Mouse (Mus musculus) kidney, postnatal 0 days (tissue): ENCODE results near the gene Clptm1l. TPM values are rescaled to one million over a fixed set of nuclear protein-coding genes. Genes with fewer than 3 reads are reported as not detected.

Experiments used
- ATAC-seq: fragments of 200-750 bp; cut with Nextera tagmentation; replicated peaks from 2 replicates; pipeline ENCODE4 v1.8.0; 2017; ENCODE audit warnings: low read depth, moderate number of reproducible peaks, moderate TSS enrichment, moderate library complexity; ENCODE audit not compliant: low FRiP score
- DNase-seq: peaks from one replicate; pipeline ENCODE4 v3.0.0-alpha.2; 2016; ENCODE audit warnings: low spot score
- H3K27ac ChIP-seq: fragments of 300-500 bp; sonication (generic); 2 replicates; pipeline ENCODE4 v1.5.1; 2014; ENCODE audit warnings: mild to moderate bottlenecking
- H3K27me3 ChIP-seq: fragments of 300-500 bp; sonication (generic); 2 replicates; pipeline ENCODE4 v1.6.1; 2014; ENCODE audit warnings: low read length, mixed read lengths; ENCODE audit not compliant: insufficient read depth
- H3K36me3 ChIP-seq: fragments of 300-500 bp; sonication (generic); 2 replicates; pipeline ENCODE4 v1.6.1; 2014; ENCODE audit warnings: low read length, mixed read lengths; ENCODE audit not compliant: insufficient read depth
- H3K4me1 ChIP-seq: fragments of 300-500 bp; sonication (generic); replicated peaks from 2 replicates; pipeline ENCODE4 v1.6.1; 2014; ENCODE audit warnings: antibody characterized with exemption, low read length, mixed read lengths; ENCODE audit not compliant: insufficient read depth
- H3K4me2 ChIP-seq: fragments of 300-500 bp; sonication (generic); 2 replicates; pipeline ENCODE4 v1.6.1; 2014; ENCODE audit warnings: mild to moderate bottlenecking, low read length, moderate library complexity, mixed read lengths
- H3K4me3 ChIP-seq: fragments of 300-500 bp; sonication (generic); replicated peaks from 2 replicates; pipeline ENCODE4 v1.5.1; 2014; ENCODE audit warnings: low read depth, low read length
- H3K9ac ChIP-seq: fragments of 300-500 bp; sonication (generic); 2 replicates; pipeline ENCODE4 v1.6.1; 2014; ENCODE audit warnings: low read depth, low read length
- H3K9me3 ChIP-seq: fragments of 300-500 bp; sonication (generic); replicated peaks from 2 replicates; pipeline ENCODE4 v1.6.1; 2016; ENCODE audit warnings: low read length, inconsistent platforms, mixed read lengths
- CTCF ChIP-seq: IDR thresholded peaks from 2 replicates; pipeline ENCODE4 v1.5.1; 2016; ENCODE audit warnings: antibody characterized with exemption, low read depth, mild to moderate bottlenecking, moderate library complexity
- WGBS: fragments of 180-500 bp; shearing (Covaris S2); extraction: QIAGEN DNeasy Blood & Tissue Kit; methylation state at CpG from one replicate; pipeline ENCODE4 v1.1.7; 2014; 5-methylcytosine and 5-hydroxymethylcytosine counted together
- polyA plus RNA-seq: library from polyadenylated mRNA; unstranded; fragments of >200 nt; fragmentation: Nextera tagmentation; extraction: Ambion mirVana; gene quantifications from 2 replicates; pipeline ENCODE4 v1.2.1, GENCODE M21; 2015

Clptm1l gene
- polyA plus RNA-seq, 1 experiment from 2014 or later: 123 TPM

DNA sequence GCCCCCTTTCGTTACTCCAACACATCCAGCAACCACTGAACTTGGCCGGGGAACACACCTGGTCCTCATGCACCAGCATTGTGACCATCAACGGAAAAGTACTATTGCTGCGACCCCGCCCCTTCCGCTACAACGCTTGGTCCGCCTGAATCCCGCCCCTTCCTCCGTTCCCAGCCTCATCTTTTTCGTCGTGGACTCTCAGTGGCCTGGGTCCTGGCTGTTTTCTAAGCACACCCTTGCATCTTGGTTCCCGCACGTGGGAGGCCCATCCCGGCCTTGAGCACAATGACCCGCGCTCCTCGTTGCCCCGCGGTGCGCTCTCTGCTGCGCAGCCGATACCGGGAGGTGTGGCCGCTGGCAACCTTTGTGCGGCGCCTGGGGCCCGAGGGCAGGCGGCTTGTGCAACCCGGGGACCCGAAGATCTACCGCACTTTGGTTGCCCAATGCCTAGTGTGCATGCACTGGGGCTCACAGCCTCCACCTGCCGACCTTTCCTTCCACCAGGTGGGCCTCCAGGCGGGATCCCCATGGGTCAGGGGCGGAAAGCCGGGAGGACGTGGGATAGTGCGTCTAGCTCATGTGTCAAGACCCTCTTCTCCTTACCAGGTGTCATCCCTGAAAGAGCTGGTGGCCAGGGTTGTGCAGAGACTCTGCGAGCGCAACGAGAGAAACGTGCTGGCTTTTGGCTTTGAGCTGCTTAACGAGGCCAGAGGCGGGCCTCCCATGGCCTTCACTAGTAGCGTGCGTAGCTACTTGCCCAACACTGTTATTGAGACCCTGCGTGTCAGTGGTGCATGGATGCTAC, 23.1 kb downstream of the Clptm1l start, which contains the start of gene Tert:
Gene Tert (plus strand): TSS at position 167 of the 805 bp plus-strand sequence.
- Histone ChIP-seq H3K4me3 (peak within 1 kb of the TSS; percentile 53), H3K4me2 (peak within 1 kb of the TSS; percentile 79), H3K27ac (no peak within 1 kb of the TSS), H3K9me3 (no peaks in the 10 kb centered on the region), H3K36me3 (no peaks in the 10 kb centered on the region), H3K4me1 (peaks cover 7% of the 10 kb centered on the region), H3K9ac (peak within 1 kb of the TSS; percentile 65), H3K27me3 (no peaks in the 10 kb centered on the region)
- 9% methylated on average over 47 of the region's 47 CpGs for WGBS
- ATAC-seq: peak; percentile 85
- TF ChIP-seq CTCF: peak; percentile 58
- peak; percentile 81 for DNase-seq

DNA sequence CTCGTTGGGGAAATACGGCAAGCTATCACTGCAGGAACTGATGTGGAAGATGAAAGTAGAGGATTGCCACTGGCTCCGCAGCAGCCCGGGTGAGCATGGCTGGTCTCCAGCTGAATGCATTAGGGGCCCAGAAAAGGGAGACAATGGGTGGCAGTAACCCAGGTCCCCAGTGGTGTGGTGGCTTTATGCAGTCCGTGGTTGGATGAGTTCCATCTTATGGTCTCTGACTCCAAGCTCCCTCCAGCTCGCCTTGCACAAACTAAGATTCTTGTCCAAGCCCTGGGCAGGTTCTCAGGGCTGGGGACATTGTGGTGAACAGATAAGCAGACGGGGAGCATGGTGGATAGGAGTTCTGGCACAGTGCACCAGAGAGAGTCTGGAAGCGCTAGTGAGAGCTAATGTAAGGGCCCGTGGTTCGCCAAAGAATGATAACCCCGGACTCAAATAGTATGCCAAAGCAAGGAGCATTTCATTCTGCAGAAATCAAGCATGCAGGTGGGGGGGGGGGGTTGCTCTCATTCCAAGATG, 24.8 kb downstream of the Clptm1l start:
- Histone ChIP-seq H3K9me3 (no peaks in the 10 kb centered on the region), H3K4me1 (peaks cover 7% of the 10 kb centered on the region), H3K4me2 (no peak overlapping the region), H3K9ac (no peak overlapping the region), H3K4me3 (no peak overlapping the region), H3K27ac (no peak overlapping the region), H3K27me3 (no peaks in the 10 kb centered on the region), H3K36me3 (no peaks in the 10 kb centered on the region)
- 79% methylated on average over 11 of the region's 11 CpGs for WGBS
- ATAC-seq: no peak
- no peak for DNase-seq
- TF ChIP-seq CTCF: no peak

DNA sequence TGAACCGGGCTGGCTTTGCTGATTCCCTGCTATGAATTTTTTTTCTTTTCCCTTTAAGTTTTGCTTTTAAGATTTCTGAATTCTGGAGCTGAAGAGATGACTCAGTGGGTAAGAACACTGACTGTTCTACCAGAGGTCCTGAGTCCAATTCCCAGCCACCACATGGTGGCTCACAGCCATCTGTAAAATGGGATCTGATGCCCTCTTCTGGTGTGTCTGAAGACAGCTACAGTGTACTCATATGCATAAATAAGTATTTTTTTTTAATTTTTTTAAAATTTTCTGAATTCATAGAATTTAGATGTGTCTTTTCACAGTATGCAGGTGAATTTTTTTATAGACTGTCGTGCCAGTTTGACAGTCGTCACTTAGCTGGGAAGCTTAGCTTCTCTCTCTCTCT, 28.0 kb downstream of the Clptm1l start:
- H3K9me3 ChIP-seq: no peaks in the 10 kb centered on the region

DNA sequence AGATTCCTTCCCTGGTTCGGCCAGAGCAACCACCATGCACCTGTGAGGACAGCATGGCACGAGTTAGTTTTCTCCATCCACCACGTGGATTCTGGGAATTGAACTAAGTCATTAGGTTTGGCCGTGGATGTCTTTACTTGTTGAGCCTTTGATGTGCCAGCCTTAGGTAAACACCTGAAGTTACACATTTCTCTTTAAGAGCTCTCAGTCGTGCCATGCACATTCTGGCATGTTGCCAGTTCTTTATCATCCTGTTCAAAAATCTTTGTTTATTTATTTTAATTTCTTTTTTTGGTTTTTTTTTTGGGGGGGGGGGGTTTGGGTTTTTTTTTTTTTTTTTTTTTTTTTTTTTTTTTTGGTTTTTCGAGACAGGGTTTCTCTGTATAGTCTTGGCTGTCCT, 34.0 kb downstream of the Clptm1l start:
- no peak for DNase-seq

More for the DNA sequence above, 28.0 kb downstream of the Clptm1l start:
- no peaks in the 10 kb centered on the region for H3K27me3 ChIP-seq
- WGBS: 94% methylated on average over 3 of the region's 3 CpGs
- DNase-seq (no peak), ATAC-seq (no peak)
- no peak overlapping the region for H3K4me2 ChIP-seq
- H3K36me3 ChIP-seq: 0 out of 2 replicates have a peak, but pooled peaks cover 2% of the 10 kb centered on the region
- TF ChIP-seq CTCF: no peak
- no peak overlapping the region for H3K9ac ChIP-seq
- H3K4me1 ChIP-seq: peaks cover 7% of the 10 kb centered on the region
- H3K4me3 ChIP-seq: no peak overlapping the region
- no peak overlapping the region for H3K27ac ChIP-seq

DNA sequence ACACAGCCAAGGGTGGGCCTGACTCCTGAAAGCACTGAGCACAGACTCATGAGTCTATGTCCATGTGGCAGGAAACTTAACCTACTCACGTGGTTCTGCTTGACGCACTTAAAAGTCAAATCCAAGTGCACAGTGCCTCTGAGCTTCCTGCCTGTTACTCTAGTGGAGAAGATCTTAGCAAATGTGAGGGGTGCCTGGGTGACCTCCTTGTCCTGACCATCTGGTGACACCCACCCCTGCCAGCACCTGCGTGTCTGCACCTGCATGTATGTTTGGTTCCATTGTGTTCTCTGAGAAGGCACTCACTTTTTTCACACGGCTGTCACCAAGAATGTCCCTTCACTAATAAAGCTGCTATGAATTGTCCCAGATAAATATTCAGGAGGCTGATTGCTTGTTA, 37.5 kb downstream of the Clptm1l start:
- WGBS: 76% methylated on average over 4 of the region's 4 CpGs

More for the DNA sequence above, 34.0 kb downstream of the Clptm1l start:
- H3K27ac ChIP-seq: no peak overlapping the region
- H3K4me3 ChIP-seq: no peak overlapping the region
- no peaks in the 10 kb centered on the region for H3K9me3 ChIP-seq
- H3K9ac ChIP-seq: no peak overlapping the region
- 74% methylated on average over 5 of the region's 6 CpGs for WGBS
- TF ChIP-seq CTCF: no peak
- no peaks in the 10 kb centered on the region for H3K4me1 ChIP-seq
- no peak for ATAC-seq
- no peak overlapping the region for H3K4me2 ChIP-seq
- H3K36me3 ChIP-seq: 0 out of 2 replicates have a peak, but pooled peaks cover 5% of the 10 kb centered on the region
- H3K27me3 ChIP-seq: no peaks in the 10 kb centered on the region

DNA sequence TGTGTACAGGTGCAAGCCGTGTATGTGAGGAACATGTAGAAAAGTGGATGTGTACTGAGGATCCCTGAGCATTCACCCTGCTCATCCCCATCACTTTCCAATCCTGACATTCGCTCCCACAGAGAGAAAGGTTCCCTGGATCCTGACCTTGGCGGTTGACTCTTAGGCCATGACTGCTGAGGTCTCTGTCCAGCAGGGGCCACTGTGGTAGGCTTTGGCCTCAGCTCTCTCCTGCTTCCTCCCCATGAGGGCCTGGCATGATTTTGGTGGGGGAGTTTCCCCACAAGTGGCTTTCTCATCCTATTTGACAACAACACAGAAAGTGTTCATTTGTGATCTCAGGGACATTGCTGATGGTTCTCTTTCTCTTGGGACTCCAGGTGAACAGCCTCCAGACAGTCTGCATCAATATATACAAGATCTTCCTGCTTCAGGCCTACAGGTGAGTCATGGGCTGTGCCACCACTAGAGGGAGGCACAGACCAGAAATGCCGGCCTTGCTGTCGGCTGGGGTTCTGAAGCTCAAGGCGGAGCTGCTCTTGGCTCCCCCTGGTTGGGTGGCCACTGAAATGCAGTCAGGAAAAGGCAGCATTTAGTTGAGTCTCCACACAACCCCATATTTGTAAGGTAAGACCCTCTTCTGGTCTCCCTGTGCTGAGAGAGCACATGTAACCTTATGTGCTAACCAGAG, 42.7 kb downstream of the Clptm1l start:
- no peaks in the 10 kb centered on the region for H3K36me3 ChIP-seq
- 36% methylated on average over 6 of the region's 6 CpGs for WGBS
- no peak overlapping the region for H3K27ac ChIP-seq
- DNase-seq: peak; percentile 82
- no peaks in the 10 kb centered on the region for H3K27me3 ChIP-seq
- no peaks in the 10 kb centered on the region for H3K4me1 ChIP-seq
- H3K9me3 ChIP-seq: no peaks in the 10 kb centered on the region
- H3K4me2 ChIP-seq: no peak overlapping the region
- no peak overlapping the region for H3K4me3 ChIP-seq
- peak; percentile 92 for TF ChIP-seq CTCF
- H3K9ac ChIP-seq: no peak overlapping the region
- ATAC-seq: peak; percentile 85

More for the DNA sequence above, 37.5 kb downstream of the Clptm1l start:
- no peak for DNase-seq
- no peaks in the 10 kb centered on the region for H3K4me1 ChIP-seq
- no peak overlapping the region for H3K4me2 ChIP-seq
- H3K27ac ChIP-seq: no peak overlapping the region
- no peak overlapping the region for H3K4me3 ChIP-seq
- no peaks in the 10 kb centered on the region for H3K9me3 ChIP-seq
- no peak for ATAC-seq
- 0 out of 2 replicates have a peak, but pooled peaks cover 2% of the 10 kb centered on the region for H3K36me3 ChIP-seq
- no peaks in the 10 kb centered on the region for H3K27me3 ChIP-seq
- no peak overlapping the region for H3K9ac ChIP-seq
- no peak for TF ChIP-seq CTCF
